Mouse (Mus musculus): ENCODE data around the gene Kat5. TPM values are rescaled to one million over a fixed set of nuclear protein-coding genes. Genes with fewer than 3 reads are reported as not detected.

Kat5 gene
- total and polyA plus RNA-seq, 3 experiments: 54.5 to 67.6 TPM; not detected in 1

DNA sequence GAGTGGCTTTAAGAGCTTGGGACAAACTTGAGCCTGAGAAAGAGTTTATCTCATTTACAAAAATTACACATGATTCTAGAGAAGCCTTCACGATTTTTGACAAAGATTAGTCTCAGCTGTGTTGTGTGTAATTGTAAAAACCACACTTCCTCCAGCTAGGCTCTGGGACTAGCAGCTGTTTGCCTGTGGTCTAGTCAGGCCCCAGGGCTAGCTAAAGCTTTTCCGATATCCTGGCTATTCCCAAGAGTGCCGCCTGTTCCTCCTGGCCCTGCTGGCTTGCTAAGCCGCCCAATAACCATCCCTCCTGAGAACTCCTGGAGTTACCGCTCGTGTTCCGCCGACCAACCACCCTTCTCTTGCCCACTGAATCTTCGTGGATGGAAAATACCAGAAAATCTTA, 22.1 kb upstream of the Kat5 start:
- no peak for TF ChIP-seq E2F4 (IDR thresholded peaks at IDR 0.05; ENCODE audit: borderline replicate concordance, low read depth, low read length)
- no peak for TF ChIP-seq NRF1 (IDR thresholded peaks at IDR 0.05; ENCODE audit: insufficient read depth, low read depth, low read length, poor library complexity, severe bottlenecking)
- TF ChIP-seq MAX (IDR thresholded peaks at IDR 0.05; ENCODE audit: low read length): no peak
- no peak for TF ChIP-seq RCOR1 (IDR thresholded peaks at IDR 0.05; ENCODE audit: low read depth, low read length)
- no peak for TF ChIP-seq HCFC1 (IDR thresholded peaks at IDR 0.05; ENCODE audit: low read depth, low read length)
- no peak for TF ChIP-seq CHD1 (IDR thresholded peaks at IDR 0.05; ENCODE audit: low read depth, low read length)
- no peak for TF ChIP-seq SMC3 (IDR thresholded peaks at IDR 0.05; ENCODE audit: low read depth, low read length)
- Histone ChIP-seq H3K27ac (ENCODE audit: control insufficient read depth, low read depth, low read length) (no peak overlapping the region), H3K4me1 (ENCODE audit: control insufficient read depth in 1 of 2, insufficient read depth in 2 of 2, low read length in 2 of 2) (peaks cover 0 to 9% of the 10 kb centered on the region in 2 experiments; a peak in 2 of 4 replicates), H3K36me3 (ENCODE audit: control insufficient read depth in 1 of 2, insufficient read depth in 2 of 2, low read length in 2 of 2) (peaks cover 0 to 7% of the 10 kb centered on the region in 2 experiments; a peak in 2 of 4 replicates), H3K9ac (ENCODE audit: control insufficient read depth, low read depth, low read length, poor library complexity, severe bottlenecking) (no peak overlapping the region), H3K79me2 (ENCODE audit: control insufficient read depth, insufficient read depth, low read length, poor library complexity) (no peaks in the 10 kb centered on the region; the same call in 1 of the 2 replicates), H3K27me3 (ENCODE audit: control insufficient read depth in 1 of 2, insufficient read depth in 2 of 2, low read length in 2 of 2) (no peaks in the 10 kb centered on the region), H3K4me3 (ENCODE audit: control insufficient read depth in 1 of 2, insufficient read depth in 1 of 2, low read depth in 2 of 2, low read length in 2 of 2) (no peak overlapping the region), H3K9me3 (replicated peaks; ENCODE audit: insufficient read depth, low read length) (no peaks in the 10 kb centered on the region)
- DNase-seq (ENCODE audit: low read depth, low spot score): no peak

GRCm38 (mm10) chr19:5629907-5630306, 19.9 kb upstream of the Kat5 start:
- Histone ChIP-seq H3K27me3 (ENCODE audit: control insufficient read depth in 1 of 2, insufficient read depth in 2 of 2, low read length in 2 of 2) (no peaks in the 10 kb centered on the region), H3K9me3 (replicated peaks; ENCODE audit: insufficient read depth, low read length) (no peaks in the 10 kb centered on the region), H3K9ac (ENCODE audit: control insufficient read depth, low read depth, low read length, poor library complexity, severe bottlenecking) (no peak overlapping the region), H3K27ac (ENCODE audit: control insufficient read depth, low read depth, low read length) (no peak overlapping the region), H3K4me1 (ENCODE audit: control insufficient read depth in 1 of 2, insufficient read depth in 2 of 2, low read length in 2 of 2) (peaks cover 0 to 4% of the 10 kb centered on the region in 2 experiments; a peak in 1 of 4 replicates), H3K36me3 (ENCODE audit: control insufficient read depth in 1 of 2, insufficient read depth in 2 of 2, low read length in 2 of 2) (no peaks in the 10 kb centered on the region), H3K4me3 (ENCODE audit: control insufficient read depth in 1 of 2, insufficient read depth in 1 of 2, low read depth in 2 of 2, low read length in 2 of 2) (no peak overlapping the region), H3K79me2 (ENCODE audit: control insufficient read depth, insufficient read depth, low read length, poor library complexity) (no peaks in the 10 kb centered on the region)
- TF ChIP-seq CHD2 (IDR thresholded peaks at IDR 0.05; ENCODE audit: low read length) (no peak), MXI1 (IDR thresholded peaks at IDR 0.05; ENCODE audit: low read depth, low read length) (no peak), SIN3A (IDR thresholded peaks at IDR 0.05; ENCODE audit: low read length) (no peak), ETS1 (IDR thresholded peaks at IDR 0.05; ENCODE audit: low read depth, low read length) (no peak), TAL1 (IDR thresholded peaks at IDR 0.05; ENCODE audit: low read length) (no peak), MAX (IDR thresholded peaks at IDR 0.05; ENCODE audit: low read length) (no peak)
- no peak for DNase-seq (ENCODE audit: low read depth, low spot score)

- Histone ChIP-seq H3K36me3 (ENCODE audit: control insufficient read depth in 1 of 2, insufficient read depth in 2 of 2, low read length in 2 of 2) (no peaks in the 10 kb centered on the region), H3K4me1 (ENCODE audit: control insufficient read depth in 1 of 2, insufficient read depth in 2 of 2, low read length in 2 of 2) (peaks cover 2 to 5% of the 10 kb centered on the region in 2 experiments; a peak in 2 of 4 replicates), H3K27ac (ENCODE audit: control insufficient read depth, low read depth, low read length) (no peak overlapping the region), H3K4me3 (ENCODE audit: control insufficient read depth in 1 of 2, insufficient read depth in 1 of 2, low read depth in 2 of 2, low read length in 2 of 2) (no peak overlapping the region), H3K9me3 (replicated peaks; ENCODE audit: insufficient read depth, low read length) (no peaks in the 10 kb centered on the region), H3K27me3 (ENCODE audit: control insufficient read depth in 1 of 2, insufficient read depth in 2 of 2, low read length in 2 of 2) (no peaks in the 10 kb centered on the region), H3K9ac (ENCODE audit: control insufficient read depth, low read depth, low read length, poor library complexity, severe bottlenecking) (no peak overlapping the region), H3K79me2 (ENCODE audit: control insufficient read depth, insufficient read depth, low read length, poor library complexity) (no peaks in the 10 kb centered on the region)
- TF ChIP-seq TCF12 (IDR thresholded peaks at IDR 0.05; ENCODE audit: low read depth, low read length) (no peak), ELF1 (IDR thresholded peaks at IDR 0.05; ENCODE audit: low read depth, low read length) (no peak), GATA1 (IDR thresholded peaks at IDR 0.05; ENCODE audit: low read depth, low read length) (no peak), MAZ (IDR thresholded peaks at IDR 0.05; ENCODE audit: low read depth, low read length) (no peak), POLR2AphosphoS5 (IDR thresholded peaks at IDR 0.05; ENCODE audit: borderline replicate concordance, low read depth, low read length) (no peak), KAT2A (conservative IDR thresholded peaks at IDR 0.05; ENCODE audit: low read depth, low read length) (no peak), MYB (IDR thresholded peaks at IDR 0.05; ENCODE audit: low read depth, low read length) (no peak), USF1 (IDR thresholded peaks at IDR 0.05; ENCODE audit: low read depth, low read length) (no peak), RCOR1 (IDR thresholded peaks at IDR 0.05; ENCODE audit: low read depth, low read length) (no peak), GABPA (IDR thresholded peaks at IDR 0.05; ENCODE audit: low read depth, low read length) (no peak), HCFC1 (IDR thresholded peaks at IDR 0.05; ENCODE audit: low read depth, low read length) (no peak), CHD1 (IDR thresholded peaks at IDR 0.05; ENCODE audit: low read depth, low read length) (no peak), POLR2A (IDR thresholded peaks at IDR 0.05; ENCODE audit: control insufficient read depth in 1 of 2, insufficient read depth in 1 of 2, low read depth in 1 of 2, low read length in 2 of 2, poor library complexity in 1 of 2) (no peak)
- no peak for DNase-seq (ENCODE audit: low read depth, low spot score)
Observed at GRCm38 (mm10) chr19:5625311-5625710, 15.3 kb upstream of the Kat5 start.

Data from MEL (cell line).